Mouse (Mus musculus) midbrain, embryonic 10.5 days (tissue): ENCODE measurements around the gene Cask. TPM values are rescaled to one million over a fixed set of nuclear protein-coding genes. Genes with fewer than 3 reads are reported as not detected.

Experiments
- DNase-seq: peaks from one replicate; pipeline ENCODE4 v3.0.0-alpha.2; 2017; ENCODE audit warnings: low spot score
- H3K27ac ChIP-seq: fragments of 300-500 bp; sonication (generic); replicated peaks from 2 replicates; pipeline ENCODE4 v1.5.1; 2016; ENCODE audit warnings: mild to moderate bottlenecking
- H3K27me3 ChIP-seq: fragments of 300-500 bp; sonication (generic); 2 replicates; pipeline ENCODE4 v1.6.1; 2016; ENCODE audit warnings: low read depth, mild to moderate bottlenecking; ENCODE audit not compliant: poor library complexity, severe bottlenecking
- H3K36me3 ChIP-seq: fragments of 300-500 bp; sonication (generic); 2 replicates; pipeline ENCODE4 v1.6.1; 2016; ENCODE audit warnings: mild to moderate bottlenecking, moderate library complexity
- H3K4me1 ChIP-seq: fragments of 300-500 bp; sonication (generic); 2 replicates; pipeline ENCODE4 v1.6.1; 2016
- H3K4me3 ChIP-seq: fragments of 300-500 bp; sonication (generic); 2 replicates; pipeline ENCODE4 v1.5.1; 2016; ENCODE audit warnings: mild to moderate bottlenecking, moderate library complexity
- H3K9me3 ChIP-seq: fragments of 300-500 bp; sonication (generic); replicated peaks from 2 replicates; pipeline ENCODE4 v1.6.1; 2016; ENCODE audit warnings: mild to moderate bottlenecking
- WGBS: fragments of 180-500 bp; shearing (Covaris S2); methylation state at CpG from one replicate; pipeline ENCODE4 v1.1.7; 2016; 5-methylcytosine and 5-hydroxymethylcytosine counted together
- polyA plus RNA-seq: library from polyadenylated mRNA; unstranded; fragments of >200 nt; fragmentation: Nextera tagmentation; extraction: Ambion mirVana; gene quantifications from 2 replicates; pipeline ENCODE4 v1.2.1, GENCODE M21; 2016

Cask gene
- polyA plus RNA-seq, 1 experiment from 2014 or later: 12.4 TPM

DNA sequence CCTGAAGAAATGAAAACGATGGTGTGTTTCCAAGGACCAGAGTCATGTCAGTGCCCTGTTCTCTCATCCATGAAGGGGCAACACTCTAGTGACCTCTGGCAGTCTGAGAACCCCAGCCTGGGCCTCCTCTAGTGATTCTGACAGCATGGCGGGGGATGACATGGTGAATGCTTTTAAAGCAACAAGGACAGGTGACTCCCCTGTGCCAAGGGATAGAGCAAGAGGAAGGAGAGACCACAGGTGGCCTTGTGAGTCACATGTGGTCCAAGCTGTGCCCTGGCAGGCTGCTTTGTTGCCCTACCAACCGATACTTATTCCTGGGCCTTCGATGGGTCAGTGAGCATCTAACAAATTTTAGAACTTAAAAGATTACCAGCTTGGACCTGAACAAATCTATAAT, 330.6 kb downstream of the Cask start:
- Histone ChIP-seq H3K27me3 (peaks cover 78% of the 10 kb centered on the region), H3K4me3 (no peak overlapping the region), H3K4me1 (no peaks in the 10 kb centered on the region), H3K9me3 (no peaks in the 10 kb centered on the region), H3K36me3 (0 out of 2 replicates have a peak, but pooled peaks cover 9% of the 10 kb centered on the region), H3K27ac (no peak overlapping the region)
- DNase-seq: no peak
- 90% methylated on average over 4 of the region's 4 CpGs for WGBS

DNA sequence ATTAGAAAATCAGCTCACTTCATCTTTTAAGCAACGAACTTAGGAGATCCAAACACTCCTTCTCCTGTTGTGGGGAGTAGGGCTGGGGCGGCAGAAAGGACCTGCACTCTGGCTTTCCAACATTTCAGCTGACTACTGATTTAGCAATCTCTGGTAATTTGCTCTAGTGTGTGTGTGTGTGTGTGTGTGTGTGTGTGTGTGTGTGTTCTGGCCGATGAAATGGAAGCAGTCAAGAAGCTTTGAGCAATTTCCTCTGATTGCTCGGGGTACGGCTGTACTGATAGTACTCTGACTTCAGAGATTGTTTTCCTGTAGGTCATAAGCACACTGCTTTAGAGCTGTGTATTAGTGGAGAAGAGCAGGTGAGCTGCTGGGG, 331.8 kb downstream of the Cask start:
- H3K4me3 ChIP-seq: no peak overlapping the region
- H3K27me3 ChIP-seq: peaks cover 78% of the 10 kb centered on the region
- 0 out of 2 replicates have a peak, but pooled peaks cover 1% of the 10 kb centered on the region for H3K36me3 ChIP-seq
- H3K4me1 ChIP-seq: no peaks in the 10 kb centered on the region
- 89% methylated on average over 5 of the region's 5 CpGs for WGBS
- no peak overlapping the region for H3K27ac ChIP-seq
- no peak for DNase-seq
- H3K9me3 ChIP-seq: no peaks in the 10 kb centered on the region

DNA sequence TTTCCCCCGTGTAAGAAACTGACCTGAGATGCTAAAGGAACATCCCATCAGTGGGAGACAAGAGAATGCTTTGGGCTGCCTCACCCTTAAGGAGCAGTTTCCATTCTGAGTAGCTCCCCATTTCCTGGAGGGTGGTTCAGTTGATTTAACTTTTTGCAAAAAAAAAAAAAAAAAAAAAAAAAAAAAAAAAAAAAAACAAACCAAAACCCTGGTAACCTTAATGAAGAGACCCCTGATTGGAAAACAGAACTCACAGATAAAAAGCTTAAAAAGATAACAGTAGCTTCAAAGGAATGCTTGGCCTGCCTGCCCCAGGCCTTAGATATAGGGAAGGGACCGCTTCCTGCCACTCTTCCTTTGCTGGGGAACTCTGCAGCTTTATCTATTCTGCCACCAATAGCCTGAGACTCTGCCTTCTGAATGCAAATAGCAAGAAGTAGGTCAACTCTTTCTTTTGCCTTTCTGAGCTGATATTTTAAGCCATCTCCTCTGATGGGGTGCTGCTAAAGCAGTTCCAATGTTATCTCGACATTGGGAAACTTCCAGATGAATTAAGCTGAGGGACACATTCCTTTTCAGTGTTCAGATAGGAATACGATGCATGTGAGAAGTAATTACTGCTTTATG, 332.3 kb downstream of the Cask start:
- DNase-seq: no peak
- Histone ChIP-seq H3K4me1 (no peaks in the 10 kb centered on the region), H3K9me3 (no peaks in the 10 kb centered on the region), H3K36me3 (no peaks in the 10 kb centered on the region), H3K4me3 (no peak overlapping the region), H3K27me3 (peaks cover 73% of the 10 kb centered on the region), H3K27ac (no peak overlapping the region)
- WGBS: 88% methylated on average over 4 of the region's 4 CpGs

DNA sequence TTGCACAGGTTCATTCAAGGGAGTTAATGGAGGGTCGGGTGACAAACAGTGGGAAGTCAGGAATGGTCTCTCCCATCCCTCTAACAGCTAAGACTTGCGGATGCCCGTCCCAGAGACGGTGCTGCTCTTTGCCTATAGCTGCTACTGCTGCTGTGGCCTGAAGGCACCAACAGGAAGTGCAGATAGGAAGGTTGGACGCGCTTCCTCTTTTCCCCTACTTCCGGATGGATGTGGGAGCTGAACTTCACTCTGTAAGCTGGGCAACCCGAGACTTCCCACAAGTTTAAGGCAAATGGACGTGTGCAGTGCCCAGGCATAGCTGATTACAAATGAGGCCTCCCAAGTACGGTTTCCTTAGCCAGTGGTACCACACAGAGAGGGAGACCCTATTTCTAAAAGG, 333.1 kb downstream of the Cask start:
- no peak overlapping the region for H3K4me3 ChIP-seq
- H3K9me3 ChIP-seq: no peaks in the 10 kb centered on the region
- WGBS: 79% methylated on average over 10 of the region's 10 CpGs
- DNase-seq: no peak
- no peaks in the 10 kb centered on the region for H3K36me3 ChIP-seq
- no peak overlapping the region for H3K27ac ChIP-seq
- H3K27me3 ChIP-seq: peaks cover 75% of the 10 kb centered on the region
- no peaks in the 10 kb centered on the region for H3K4me1 ChIP-seq

DNA sequence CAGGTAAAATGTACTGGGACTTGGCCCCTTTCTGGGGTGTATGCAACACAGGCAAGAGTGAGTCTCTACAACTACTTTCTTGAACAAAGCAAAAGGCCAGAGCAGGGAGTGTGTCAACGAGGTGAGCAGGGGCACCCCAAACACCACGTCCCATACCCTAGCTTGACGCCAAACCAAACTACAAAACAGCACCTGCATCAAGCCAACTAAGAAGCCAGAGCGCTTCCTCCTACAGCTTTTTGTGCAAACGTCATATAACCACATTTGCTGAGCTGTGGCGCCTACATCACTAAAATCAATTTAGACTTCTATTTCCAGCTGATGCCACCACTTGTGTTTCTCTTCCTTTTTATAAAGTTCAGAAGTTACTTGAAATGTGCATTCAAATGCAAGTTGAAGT, 334.7 kb downstream of the Cask start:
- WGBS: 93% methylated on average over 6 of the region's 6 CpGs
- DNase-seq: no peak

GRCm38 (mm10) chrX:13513864-13514263, 337.3 kb downstream of the Cask start:
- no peak overlapping the region for H3K4me3 ChIP-seq
- WGBS: 96% methylated on average over 5 of the region's 5 CpGs
- H3K36me3 ChIP-seq: no peaks in the 10 kb centered on the region
- peaks cover 49% of the 10 kb centered on the region for H3K27me3 ChIP-seq
- no peaks in the 10 kb centered on the region for H3K4me1 ChIP-seq
- DNase-seq: no peak
- H3K9me3 ChIP-seq: no peaks in the 10 kb centered on the region
- no peak overlapping the region for H3K27ac ChIP-seq

More for the DNA sequence above, 334.7 kb downstream of the Cask start:
- Histone ChIP-seq H3K36me3 (no peaks in the 10 kb centered on the region), H3K27me3 (peaks cover 67% of the 10 kb centered on the region), H3K4me1 (no peaks in the 10 kb centered on the region), H3K9me3 (no peaks in the 10 kb centered on the region), H3K27ac (no peak overlapping the region), H3K4me3 (no peak overlapping the region)

DNA sequence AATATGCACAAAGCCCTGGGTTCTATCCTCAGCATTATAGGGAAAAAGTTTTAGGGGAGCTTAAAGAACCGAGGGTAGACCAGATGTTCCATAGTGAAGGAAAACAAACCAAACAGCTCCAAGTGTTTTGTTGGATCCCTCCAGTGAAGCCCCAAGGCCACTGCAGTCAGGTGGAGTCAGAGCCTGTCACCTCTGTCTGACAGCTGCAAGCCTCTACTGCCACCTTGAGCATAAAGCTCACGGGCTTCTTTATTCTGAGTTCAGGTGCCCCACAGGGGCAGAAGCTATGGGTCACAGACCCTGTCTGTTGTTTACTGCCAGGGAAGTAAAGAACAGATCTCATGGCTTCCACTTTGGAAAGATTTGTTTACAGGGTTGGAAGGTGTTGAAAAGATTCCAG, 338.0 kb downstream of the Cask start:
- Histone ChIP-seq H3K9me3 (no peaks in the 10 kb centered on the region), H3K4me3 (no peak overlapping the region), H3K4me1 (no peaks in the 10 kb centered on the region), H3K36me3 (no peaks in the 10 kb centered on the region), H3K27me3 (peaks cover 52% of the 10 kb centered on the region), H3K27ac (no peak overlapping the region)
- no peak for DNase-seq
- WGBS: 66% methylated on average over 2 of the region's 2 CpGs

GRCm38 (mm10) chrX:13506376-13506775, 344.8 kb downstream of the Cask start:
- Histone ChIP-seq H3K27ac (no peak overlapping the region), H3K9me3 (no peaks in the 10 kb centered on the region), H3K27me3 (peaks cover 33% of the 10 kb centered on the region), H3K4me3 (no peak overlapping the region), H3K36me3 (no peaks in the 10 kb centered on the region), H3K4me1 (peaks cover 5% of the 10 kb centered on the region; the same call in 1 of the 2 replicates)
- WGBS: 73% methylated on average over 2 of the region's 2 CpGs
- DNase-seq: no peak

DNA sequence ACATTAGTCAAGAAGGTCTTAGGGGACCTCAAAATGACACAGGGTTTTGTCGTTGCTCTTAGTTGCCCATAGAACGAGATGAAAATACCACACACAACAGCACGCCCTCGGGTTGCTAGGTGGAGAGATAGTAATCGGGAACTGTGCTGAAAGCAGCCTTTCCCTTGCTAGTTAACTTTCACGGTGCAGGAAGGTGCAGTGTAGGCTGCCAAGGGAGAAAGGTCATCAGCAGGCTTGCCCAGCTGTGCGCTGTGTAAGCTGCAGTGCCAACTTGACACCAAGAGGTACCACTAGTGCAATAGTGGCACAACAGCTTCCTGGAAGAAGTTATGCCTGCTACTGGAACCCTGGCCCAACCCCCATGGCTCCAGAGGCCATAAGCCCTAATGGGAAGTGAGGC, 346.8 kb downstream of the Cask start:
- 90% methylated on average over 7 of the region's 7 CpGs for whole genome bisulfite sequencing
- DNase-seq: no peak
- no peaks in the 10 kb centered on the region for H3K36me3 ChIP-seq
- H3K27me3 ChIP-seq: peaks cover 36% of the 10 kb centered on the region
- peaks cover 5% of the 10 kb centered on the region; the same call in 1 of the 2 replicates for H3K4me1 ChIP-seq
- H3K4me3 ChIP-seq: no peak overlapping the region
- H3K9me3 ChIP-seq: no peaks in the 10 kb centered on the region
- no peak overlapping the region for H3K27ac ChIP-seq

GRCm38 (mm10) chrX:13502862-13503375, 348.2 kb downstream of the Cask start:
- Histone ChIP-seq H3K27me3 (peaks cover 40% of the 10 kb centered on the region), H3K27ac (no peak overlapping the region), H3K4me3 (no peak overlapping the region), H3K36me3 (no peaks in the 10 kb centered on the region), H3K9me3 (no peaks in the 10 kb centered on the region), H3K4me1 (peaks cover 5% of the 10 kb centered on the region; the same call in 1 of the 2 replicates)
- no peak for DNase-seq
- 62% methylated on average over 7 of the region's 7 CpGs for WGBS

GRCm38 (mm10) chrX:13500284-13500683, 350.9 kb downstream of the Cask start:
- Histone ChIP-seq H3K27me3 (peaks cover 65% of the 10 kb centered on the region), H3K4me3 (no peak overlapping the region), H3K27ac (no peak overlapping the region), H3K4me1 (no peaks in the 10 kb centered on the region), H3K9me3 (no peaks in the 10 kb centered on the region), H3K36me3 (no peaks in the 10 kb centered on the region)
- WGBS: 85% methylated on average over 4 of the region's 4 CpGs
- no peak for DNase-seq

- peaks cover 74% of the 10 kb centered on the region for H3K27me3 ChIP-seq
- WGBS: 85% methylated on average over 8 of the region's 8 CpGs
- no peak for DNase-seq
- H3K27ac ChIP-seq: no peak overlapping the region
- H3K36me3 ChIP-seq: no peaks in the 10 kb centered on the region
- no peaks in the 10 kb centered on the region for H3K9me3 ChIP-seq
- H3K4me1 ChIP-seq: no peaks in the 10 kb centered on the region
- H3K4me3 ChIP-seq: no peak overlapping the region
Measured at GRCm38 (mm10) chrX:13494892-13495703, 356.1 kb downstream of the Cask start.

DNA sequence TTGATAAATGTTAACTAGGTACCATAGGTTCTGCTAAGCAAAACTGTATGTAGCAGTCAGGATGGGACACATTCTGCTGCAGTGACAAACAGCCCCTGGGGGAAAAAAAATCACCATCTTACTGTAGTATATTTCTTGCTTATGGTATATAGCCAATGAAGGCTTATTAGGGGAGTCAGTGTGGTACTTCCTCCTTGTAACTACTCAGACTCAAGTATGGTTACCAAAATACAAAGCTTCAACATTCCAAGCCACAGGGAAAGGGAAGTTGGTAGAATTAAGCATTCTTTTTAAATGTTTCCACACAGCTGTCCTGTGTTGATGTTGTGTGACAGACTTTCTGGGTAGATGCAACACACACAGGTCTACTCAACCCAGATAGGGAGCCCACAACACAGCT, 358.2 kb downstream of the Cask start:
- H3K9me3 ChIP-seq: no peaks in the 10 kb centered on the region
- no peak for DNase-seq
- peaks cover 68% of the 10 kb centered on the region for H3K27me3 ChIP-seq
- H3K4me1 ChIP-seq: no peaks in the 10 kb centered on the region
- no peak overlapping the region for H3K4me3 ChIP-seq
- H3K36me3 ChIP-seq: no peaks in the 10 kb centered on the region
- H3K27ac ChIP-seq: no peak overlapping the region
